Mouse (Mus musculus) lung, adult 18-20 months (tissue): ENCODE data around the gene Cntnap5a.

Experiments used
- DNase-seq, 2 experiments: peaks; one replicate each; pipeline ENCODE4 v3.0.0; 2022; ENCODE audit warnings: mixed read lengths in 2 of 2

Cntnap5a gene

GRCm38 (mm10) chr1:115684518-115685368, at the start of gene Cntnap5a:
TSS of gene Cntnap5a (plus strand) at chr1:115684756.
- DNase-seq = peak in 1 of 2 experiments; percentile 4

GRCm38 (mm10) chr1:115646921-115647320, 37.6 kb upstream of the Cntnap5a start:
- DNase-seq = no peak

GRCm38 (mm10) chr1:115658343-115659064, 26.1 kb upstream of the Cntnap5a start:
- no peak for DNase-seq

- DNase-seq = no peak
These were observed 1.9 kb downstream of the Cntnap5a start for GRCm38 (mm10) chr1:115686494-115686893.

- no peak for DNase-seq
These were observed 15.2 kb downstream of the Cntnap5a start for GRCm38 (mm10) chr1:115699798-115700197.

GRCm38 (mm10) chr1:115742556-115742955, 58.0 kb downstream of the Cntnap5a start:
- no peak for DNase-seq

GRCm38 (mm10) chr1:115745569-115745968, 61.0 kb downstream of the Cntnap5a start:
- no peak for DNase-seq

GRCm38 (mm10) chr1:115784737-115785136, 100.2 kb downstream of the Cntnap5a start:
- DNase-seq = no peak

- no peak for DNase-seq
These were observed 158.0 kb downstream of the Cntnap5a start for GRCm38 (mm10) chr1:115842591-115842990.

GRCm38 (mm10) chr1:115847605-115848004, 163.0 kb downstream of the Cntnap5a start:
- DNase-seq = no peak

GRCm38 (mm10) chr1:115852206-115852605, 167.7 kb downstream of the Cntnap5a start:
- DNase-seq = no peak

- DNase-seq = peak in 1 of 2 experiments; percentile 21
These were observed 233.8 kb downstream of the Cntnap5a start for GRCm38 (mm10) chr1:115918396-115918795.

GRCm38 (mm10) chr1:115925953-115926665, 241.6 kb downstream of the Cntnap5a start:
- no peak for DNase-seq

- DNase-seq = no peak
These were observed 247.5 kb downstream of the Cntnap5a start for GRCm38 (mm10) chr1:115932045-115932444.

GRCm38 (mm10) chr1:115945892-115946291, 261.3 kb downstream of the Cntnap5a start:
- no peak for DNase-seq

GRCm38 (mm10) chr1:115956528-115956927, 272.0 kb downstream of the Cntnap5a start:
- no peak for DNase-seq

- DNase-seq = no peak
These were observed 280.5 kb downstream of the Cntnap5a start for GRCm38 (mm10) chr1:115964993-115965575.

GRCm38 (mm10) chr1:115990204-115990603, 305.6 kb downstream of the Cntnap5a start:
- DNase-seq = no peak

- no peak for DNase-seq
These were observed 331.2 kb downstream of the Cntnap5a start for GRCm38 (mm10) chr1:116015768-116016167.

GRCm38 (mm10) chr1:116029653-116030052, 345.1 kb downstream of the Cntnap5a start:
- no peak for DNase-seq

- no peak for DNase-seq
These were observed 351.3 kb downstream of the Cntnap5a start for GRCm38 (mm10) chr1:116035897-116036296.

GRCm38 (mm10) chr1:116036894-116037293, 352.3 kb downstream of the Cntnap5a start:
- no peak for DNase-seq

- no peak for DNase-seq
These were observed 359.5 kb downstream of the Cntnap5a start for GRCm38 (mm10) chr1:116044083-116044482.
